Mouse (Mus musculus) stomach, postnatal 0 days (tissue): ENCODE data around the gene Zmiz1.

Source experiments
- CTCF ChIP-seq: IDR thresholded peaks from 2 replicates; pipeline ENCODE4 v1.5.1; 2016; ENCODE audit warnings: antibody characterized with exemption, low read depth, mild to moderate bottlenecking, moderate library complexity
- EP300 ChIP-seq: optimal IDR thresholded peaks from 2 replicates; pipeline ENCODE3; 2016; ENCODE audit warnings: antibody characterized with exemption

- TF ChIP-seq CTCF: no peak
- TF ChIP-seq EP300: no peak
Measured at GRCm38 (mm10) chr14:25548650-25549049, 89.7 kb downstream of the Zmiz1 start.
